Mouse (Mus musculus): ENCODE measurements around the gene Clstn2. TPM values are rescaled to one million over a fixed set of nuclear protein-coding genes. Genes with fewer than 3 reads are reported as not detected.

The Clstn2 gene
- total RNA-seq, 2 experiments from 2014 or later: 0.72 to 0.97 TPM

DNA sequence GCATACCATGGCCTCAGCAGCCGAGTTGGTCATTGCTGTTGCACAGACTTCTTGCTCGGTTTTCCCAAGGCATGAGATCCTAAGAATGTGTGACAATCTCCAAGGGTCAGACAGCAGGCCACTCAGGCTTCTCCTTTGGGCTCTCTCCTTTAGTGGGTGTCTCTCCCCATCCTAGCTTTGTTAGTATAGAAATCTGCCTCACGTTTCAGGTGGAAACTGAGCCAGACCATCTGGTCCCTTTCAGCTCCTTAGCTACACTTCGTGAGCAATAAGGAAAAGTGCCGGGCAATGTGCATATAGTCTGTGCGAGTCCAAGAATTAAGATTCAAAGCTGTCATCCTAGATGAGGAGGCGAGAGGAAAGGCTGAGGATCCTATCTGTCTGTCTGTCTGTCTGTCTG lies 422.4 kb downstream of the Clstn2 start:
- intact Hi-C loops (cut with DNase I): no loop called here
- no peak for DNase-seq

DNA sequence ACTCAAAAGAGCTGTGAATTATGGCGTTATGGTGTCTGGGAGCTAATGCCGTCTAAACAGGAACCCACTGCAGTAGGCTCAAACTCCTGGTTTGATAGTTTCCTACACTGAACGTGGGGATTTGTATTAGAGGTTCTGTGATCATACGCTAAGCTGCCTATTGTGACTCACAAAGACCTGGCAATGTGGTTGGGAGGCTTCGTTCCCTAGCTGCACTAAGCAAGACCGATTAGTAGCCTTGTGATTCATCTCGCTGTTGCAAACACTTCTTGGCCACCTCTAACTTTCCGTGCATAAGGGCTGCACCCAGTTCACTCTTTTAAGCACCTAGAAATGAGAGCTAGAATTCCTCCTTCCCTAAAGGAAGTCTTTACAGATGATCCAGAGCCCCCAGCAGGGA lies 429.3 kb downstream of the Clstn2 start:
- intact Hi-C loops (cut with DNase I): no loop called here
- no peak for DNase-seq

- no peak for DNase-seq
- intact Hi-C loops (cut with DNase I): no loop called here
Measured at GRCm38 (mm10) chr9:97602476-97602875, 430.5 kb downstream of the Clstn2 start.

GRCm38 (mm10) chr9:97599006-97599405 lies 434.0 kb downstream of the Clstn2 start:
- DNase-seq: no peak
- intact Hi-C loops (cut with DNase I): no loop called here

DNA sequence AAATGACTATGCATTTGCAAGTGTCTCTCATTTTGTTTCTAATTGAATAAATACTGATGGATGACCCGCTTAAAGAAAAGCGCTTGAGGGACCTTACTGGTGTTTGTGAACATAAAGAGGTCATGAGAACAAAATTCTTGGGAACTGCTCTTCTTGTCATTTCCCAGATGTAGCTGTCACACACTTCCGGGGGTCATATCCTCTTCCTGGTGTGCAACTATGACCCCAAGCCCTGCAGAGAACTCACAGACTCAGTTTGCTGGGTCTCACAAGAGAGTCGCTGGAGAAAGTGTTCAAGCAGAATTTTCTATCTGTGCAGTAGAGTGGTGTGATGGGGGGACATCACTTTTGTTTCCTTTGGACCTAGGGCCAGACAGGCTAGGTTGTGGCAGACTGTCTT lies 442.3 kb downstream of the Clstn2 start:
- no peak for DNase-seq
- intact Hi-C loops (cut with DNase I): no loop called here

DNA sequence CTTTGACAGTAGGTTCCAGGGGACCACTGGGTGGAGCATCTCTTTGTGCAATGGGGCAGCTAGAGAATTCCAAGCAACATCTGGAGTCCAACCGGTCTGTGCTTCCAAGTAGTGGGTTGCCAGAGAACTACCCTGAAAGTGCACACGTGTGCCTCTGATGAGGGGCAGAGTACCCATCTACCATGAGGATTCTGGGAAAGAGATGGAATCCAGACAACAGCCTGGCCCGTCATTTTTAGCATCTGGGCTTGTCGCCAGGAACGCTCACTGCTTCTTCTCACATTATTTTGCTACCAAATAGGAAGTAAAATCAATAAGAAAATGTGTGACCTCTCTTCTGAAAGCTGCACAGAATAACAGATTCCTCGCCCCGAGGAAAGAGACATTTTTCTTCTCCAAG lies 462.1 kb downstream of the Clstn2 start:
- intact Hi-C loops (cut with DNase I): no loop called here
- peak in 1 of 2 experiments; percentile 8 for DNase-seq

GRCm38 (mm10) chr9:97563121-97563520 lies 469.9 kb downstream of the Clstn2 start:
- intact Hi-C loops (cut with DNase I): no loop called here
- DNase-seq: no peak

GRCm38 (mm10) chr9:97544359-97544758 lies 488.6 kb downstream of the Clstn2 start:
- intact Hi-C loops (cut with DNase I): no loop called here
- no peak for DNase-seq

GRCm38 (mm10) chr9:97541419-97541818 lies 491.6 kb downstream of the Clstn2 start:
- no peak for DNase-seq
- intact Hi-C loops (cut with DNase I): no loop called here

- DNase-seq: peak in 1 of 2 experiments; percentile 18
- intact Hi-C loops (cut with DNase I): no loop called here
Measured at GRCm38 (mm10) chr9:97538075-97538779, 494.8 kb downstream of the Clstn2 start.

GRCm38 (mm10) chr9:97534196-97534595 lies 498.8 kb downstream of the Clstn2 start:
- intact Hi-C loops (cut with DNase I): no loop called here
- DNase-seq: no peak

DNA sequence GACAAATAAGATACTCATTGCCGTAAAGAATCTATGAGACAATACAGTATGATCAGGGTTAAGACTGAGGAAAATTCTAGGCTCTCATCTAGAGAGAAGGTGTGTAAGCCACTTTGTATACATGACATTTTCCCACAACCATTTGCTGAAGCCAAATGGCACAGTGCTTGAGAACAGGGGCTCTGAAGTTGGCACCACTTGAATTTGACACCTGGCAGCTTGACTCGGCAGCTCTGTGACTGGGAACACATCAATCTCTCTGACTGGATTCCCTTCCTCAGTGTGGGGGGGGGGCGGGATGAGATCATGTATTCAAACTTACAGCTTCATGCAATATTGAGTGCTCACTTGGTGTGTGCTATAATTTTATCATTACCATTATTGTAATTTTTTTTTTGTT lies 499.7 kb downstream of the Clstn2 start:
- DNase-seq: no peak
- intact Hi-C loops (cut with DNase I): no loop called here

DNA sequence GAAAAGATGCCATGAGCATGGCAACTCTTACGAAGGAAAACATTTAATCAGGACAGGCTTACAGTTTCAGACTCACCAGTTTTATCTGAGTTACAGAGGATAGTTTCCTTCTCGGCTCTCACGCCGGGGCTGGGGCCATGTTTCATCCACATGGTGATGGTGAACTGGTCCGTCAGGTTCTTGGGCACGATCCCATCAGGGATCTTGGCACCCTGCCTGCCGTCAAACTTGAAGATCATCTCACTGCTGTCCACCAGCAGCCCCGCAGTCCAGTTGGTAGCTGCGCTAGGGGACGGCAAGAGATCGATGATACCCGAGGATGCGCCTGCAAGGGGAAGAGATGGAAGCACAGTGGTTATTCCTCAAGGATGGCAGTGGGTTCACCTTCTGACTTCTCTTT lies 500.4 kb downstream of the Clstn2 start:
- intact Hi-C loops (cut with DNase I): no loop called here
- DNase-seq: no peak

DNA sequence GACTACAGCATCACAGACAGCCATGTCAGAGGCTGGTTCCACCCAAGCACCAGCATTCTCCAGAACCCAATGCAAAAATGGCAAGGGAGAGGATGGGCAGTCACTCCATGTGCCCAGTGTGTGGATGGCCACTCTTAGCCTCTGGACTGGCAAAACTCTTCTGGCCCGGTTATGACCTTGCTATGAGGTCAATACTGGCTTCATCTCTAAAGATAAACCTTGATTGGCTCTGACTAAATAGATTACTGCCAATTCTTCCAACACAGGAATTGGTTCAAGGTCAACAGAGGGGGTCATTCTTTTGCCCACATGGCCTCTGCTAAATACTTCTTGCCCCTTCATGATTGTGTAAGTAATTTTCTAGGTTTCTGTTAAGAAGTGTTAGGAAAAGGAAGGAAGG lies 505.1 kb downstream of the Clstn2 start:
- DNase-seq: no peak
- intact Hi-C loops (cut with DNase I): no loop called here

DNA sequence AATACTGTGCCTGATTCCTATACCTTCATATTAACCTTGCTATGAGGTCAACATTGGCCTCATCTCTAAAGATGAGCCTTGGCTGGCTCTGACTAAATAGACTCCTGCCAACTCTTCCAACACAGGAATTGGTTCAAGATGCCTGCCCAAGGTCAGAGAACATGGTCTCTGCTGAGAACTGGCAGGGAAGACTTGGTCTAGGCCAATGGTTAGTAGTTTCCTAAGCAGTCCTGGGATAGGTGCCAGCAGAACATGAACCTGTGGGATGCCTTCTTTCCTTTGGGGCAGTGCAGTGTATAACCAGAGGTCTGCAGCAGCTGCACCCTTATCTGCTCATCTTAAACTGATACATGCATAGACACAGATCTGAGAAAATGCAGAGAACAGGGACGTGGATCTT lies 505.7 kb downstream of the Clstn2 start:
- no peak for DNase-seq
- intact Hi-C loops (cut with DNase I): no loop called here

DNA sequence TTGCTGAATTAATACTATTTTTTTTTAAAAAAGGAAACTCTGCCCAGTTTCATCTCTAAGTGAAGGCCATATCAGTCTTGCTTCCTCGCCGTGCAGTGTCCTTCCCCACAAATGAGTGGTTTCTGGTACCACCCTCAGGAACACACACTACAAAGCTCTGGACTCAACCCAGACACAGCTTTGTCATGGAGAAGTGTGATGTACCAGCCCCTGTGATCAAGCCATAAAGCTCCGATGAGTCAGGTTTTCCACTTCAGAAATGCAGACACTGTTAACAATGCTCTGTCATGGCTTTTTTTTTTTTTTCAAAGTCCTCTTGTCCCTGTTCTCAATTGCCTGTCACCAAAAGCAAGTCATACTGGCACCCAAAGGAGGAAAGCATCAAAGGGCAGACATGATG lies 507.4 kb downstream of the Clstn2 start:
- intact Hi-C loops (cut with DNase I): no loop called here
- no peak for DNase-seq

GRCm38 (mm10) chr9:97524861-97525260 lies 508.1 kb downstream of the Clstn2 start:
- DNase-seq: no peak
- intact Hi-C loops (cut with DNase I): no loop called here

- intact Hi-C loops (cut with DNase I): no loop called here
- DNase-seq: no peak
Measured at GRCm38 (mm10) chr9:97520771-97521170, 512.2 kb downstream of the Clstn2 start.

GRCm38 (mm10) chr9:97517006-97517405 lies 516.0 kb downstream of the Clstn2 start:
- no peak for DNase-seq
- intact Hi-C loops (cut with DNase I): no loop called here

DNA sequence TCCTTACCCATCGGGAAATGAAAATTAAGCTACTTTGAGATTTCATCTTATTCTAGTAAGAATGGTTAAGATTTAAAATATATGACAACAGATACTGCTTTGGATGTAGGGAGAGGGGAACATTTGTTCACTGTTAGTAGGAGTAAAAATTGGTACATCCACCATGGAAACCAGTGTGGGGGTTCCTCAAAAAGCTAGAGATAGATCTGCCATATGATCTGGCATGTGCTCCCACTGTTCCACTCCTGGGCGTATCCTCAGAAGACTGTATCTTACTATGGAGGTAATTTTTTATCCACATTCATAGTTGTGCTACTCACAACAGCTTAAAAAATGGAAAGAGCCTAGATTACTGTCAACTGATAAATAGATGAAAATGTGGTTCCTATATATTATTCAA lies 518.3 kb downstream of the Clstn2 start:
- no peak for DNase-seq
- intact Hi-C loops (cut with DNase I): no loop called here

GRCm38 (mm10) chr9:97512282-97512850 lies 520.6 kb downstream of the Clstn2 start:
- intact Hi-C loops (cut with DNase I): no loop called here
- DNase-seq: no peak

- intact Hi-C loops (cut with DNase I): no loop called here
- DNase-seq: no peak
Measured at GRCm38 (mm10) chr9:97501416-97501815, 531.6 kb downstream of the Clstn2 start.

GRCm38 (mm10) chr9:97495056-97495455 lies 537.9 kb downstream of the Clstn2 start:
- DNase-seq: no peak

More at GRCm38 (mm10) chr9:97495056-97495455, 537.9 kb downstream of the Clstn2 start:
- intact Hi-C loops (cut with DNase I): no loop called here

Data from gastrocnemius, postnatal 36 days (tissue).